Mouse (Mus musculus) olfactory bulb, adult 2 months (tissue): ENCODE measurements at regions not wholly inside any gene's neighbourhood (a gene's known extent, or its start where the extent isn't known, plus 50 kb on each side); places are given as distances from the start of the nearest gene placed in this dataset.

ENCODE experiments used
- CTCF ChIP-seq: fragments of 200-500 bp; IDR thresholded peaks from 2 replicates; pipeline ENCODE4 v1.5.1; 2012; ENCODE audit warnings: low read depth, mild to moderate bottlenecking, low read length, moderate library complexity; ENCODE audit not compliant: insufficient read depth
- POLR2A ChIP-seq: fragments of 200-500 bp; IDR thresholded peaks from 2 replicates; pipeline ENCODE4 v1.6.1; 2012; ENCODE audit warnings: mild to moderate bottlenecking, low read depth, low read length, moderate library complexity; ENCODE audit not compliant: insufficient read depth

GRCm38 (mm10) chr17:84103344-84103743 lies 84.4 kb downstream of the Zfp36l2 start:
- TF ChIP-seq CTCF, result no peak
- no peak for TF ChIP-seq POLR2A
